Comparison of ENCODE assay signal across 8 mouse cellular contexts in the genomic region with DNA sequence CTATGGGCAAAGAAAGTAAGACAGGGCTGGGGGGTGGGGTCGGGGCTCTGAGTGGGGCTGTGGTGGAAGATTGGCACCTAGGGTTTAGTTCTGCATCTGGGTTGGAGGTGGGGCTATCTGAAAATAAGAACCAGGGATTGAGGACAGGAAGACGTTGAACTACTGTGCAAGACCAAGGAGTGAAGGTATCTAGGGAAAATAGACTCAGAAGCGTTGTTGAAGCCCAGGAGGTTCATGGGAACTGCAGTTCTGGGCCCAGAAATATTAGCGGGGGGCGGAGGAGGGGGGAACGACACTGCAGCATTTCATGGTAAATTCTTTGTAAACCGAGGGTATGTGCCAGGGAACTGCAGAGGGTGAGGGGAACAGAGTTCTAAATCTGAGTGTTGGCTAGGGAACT. TPM values are rescaled to one million over a fixed set of nuclear protein-coding genes. Genes with fewer than 3 reads are reported as not detected.
DNase-seq lines count a peak whose midpoint lies in the region; ATAC-seq and TF ChIP-seq lines count a peak whose summit lies in the region.

No protein-coding gene starts in this region.

- peak overlapping the region; percentile 33 for H3K9ac ChIP-seq in heart, embryonic 15.5 days
- H3K9ac ChIP-seq in hindbrain, embryonic 11.5 days (ENCODE audit: low read depth, low read length): no peak overlapping the region

- WGBS in heart, embryonic 15.5 days: 8% methylated on average over 7 of the region's 7 CpGs
- 3% methylated on average over 7 of the region's 7 CpGs for WGBS in bone marrow, adult 2 months
- 13% methylated on average over 7 of the region's 7 CpGs for WGBS in hindbrain, embryonic 11.5 days
- 15% methylated on average over 7 of the region's 7 CpGs for WGBS in midbrain, embryonic 10.5 days

- no peak overlapping the region for H3K27ac ChIP-seq in heart, embryonic 15.5 days
- H3K27ac ChIP-seq in bone marrow, adult 2 months (ENCODE audit: control insufficient read depth, insufficient read depth, low read depth, low read length, poor library complexity): no peak overlapping the region
- no peak overlapping the region for H3K27ac ChIP-seq in hindbrain, embryonic 11.5 days (ENCODE audit: low read depth, low read length)
- peak overlapping the region; percentile 92 for H3K27ac ChIP-seq in midbrain, embryonic 10.5 days (replicated peaks)

- peaks cover 17% of the 10 kb centered on the region for H3K4me1 ChIP-seq in heart, embryonic 15.5 days (replicated peaks)
- H3K4me1 ChIP-seq in bone marrow, adult 2 months (ENCODE audit: control insufficient read depth, insufficient read depth, low read length): peaks cover 1% of the 10 kb centered on the region
- H3K4me1 ChIP-seq in hindbrain, embryonic 11.5 days (replicated peaks; ENCODE audit: control insufficient read depth, insufficient read depth, low read length): 0 out of 2 replicates have a peak, but pooled peaks cover 5% of the 10 kb centered on the region
- H3K4me1 ChIP-seq in midbrain, embryonic 10.5 days: peaks cover 25% of the 10 kb centered on the region

- no peaks in the 10 kb centered on the region for H3K36me3 ChIP-seq in heart, embryonic 15.5 days
- no peaks in the 10 kb centered on the region for H3K36me3 ChIP-seq in hindbrain, embryonic 11.5 days (ENCODE audit: control insufficient read depth, insufficient read depth, low read length)
- no peaks in the 10 kb centered on the region for H3K36me3 ChIP-seq in midbrain, embryonic 10.5 days

- no peak for DNase-seq in heart, postnatal 10 days
- DNase-seq in hindbrain, embryonic 11.5 days (ENCODE audit: low spot score): no peak
- no peak for DNase-seq in midbrain, embryonic 10.5 days (ENCODE audit: low spot score)
- no peak for DNase-seq in ovary, adult 18-20 months (ENCODE audit: low spot score)
- no peak for DNase-seq in thymus, postnatal 36 days
- DNase-seq in testis, postnatal 10 days (ENCODE audit: low spot score): no peak

- no peaks in the 10 kb centered on the region for H3K9me3 ChIP-seq in heart, embryonic 15.5 days (replicated peaks)
- H3K9me3 ChIP-seq in hindbrain, embryonic 11.5 days (ENCODE audit: control insufficient read depth, low read length): no peaks in the 10 kb centered on the region
- H3K9me3 ChIP-seq in midbrain, embryonic 10.5 days (replicated peaks): no peaks in the 10 kb centered on the region

- intact Hi-C loops in heart, postnatal 10 days (cut with DNase I): loop anchor here (5.0 kb wide), 1 partner anchor 94 kb away; the partner anchor contains the start of genes Aspdh and Josd2

- TF ChIP-seq CTCF in bone marrow, adult 2 months (IDR thresholded peaks at IDR 0.05; ENCODE audit: control insufficient read depth, insufficient read depth, low read length): no peak

- H3K4me2 ChIP-seq in heart, embryonic 15.5 days: peak overlapping the region; percentile 89
- H3K4me2 ChIP-seq in hindbrain, embryonic 11.5 days (replicated peaks; ENCODE audit: low read depth, low read length): peak overlapping the region; percentile 72

- TF ChIP-seq POLR2A in bone marrow, adult 2 months (IDR thresholded peaks at IDR 0.05; ENCODE audit: borderline replicate concordance, control insufficient read depth, low read depth, low read length): no peak

- 0 out of 2 replicates have a peak, but pooled peaks cover 3% of the 10 kb centered on the region for H3K27me3 ChIP-seq in heart, embryonic 15.5 days
- H3K27me3 ChIP-seq in hindbrain, embryonic 11.5 days (ENCODE audit: control insufficient read depth, insufficient read depth, low read length): no peaks in the 10 kb centered on the region
- H3K27me3 ChIP-seq in midbrain, embryonic 10.5 days (ENCODE audit: low read depth, poor library complexity, severe bottlenecking): no peaks in the 10 kb centered on the region

- ATAC-seq in heart, embryonic 15.5 days (replicated peaks; ENCODE audit: insufficient number of reproducible peaks, insufficient read depth, low FRiP score, low read depth): no peak
- ATAC-seq in hindbrain, embryonic 11.5 days (ENCODE audit: low FRiP score): no peak; the same call in 1 of the 2 replicates

- peak overlapping the region; percentile 59 for H3K4me3 ChIP-seq in heart, embryonic 15.5 days
- H3K4me3 ChIP-seq in bone marrow, adult 2 months (replicated peaks; ENCODE audit: control insufficient read depth, low read depth, low read length): peak overlapping the region; percentile 59
- peak overlapping the region; percentile 55 for H3K4me3 ChIP-seq in hindbrain, embryonic 11.5 days (ENCODE audit: low read depth, low read length)
- peak overlapping the region; percentile 77 for H3K4me3 ChIP-seq in midbrain, embryonic 10.5 days

RNA-seq across cellular contexts. Expression of gene Syt3, which starts 10.4 kb away (rescaled TPM):
- polyA plus RNA-seq in heart, embryonic 15.5 days (2015; fragmentation: Nextera tagmentation; extraction: Ambion mirVana): 0.71 and 0.82 TPM in 2 replicates
- total RNA-seq in heart, postnatal 10 days (2021): 1 to 10 TPM in 1 of 2 experiments, under 1 TPM in 1; 0.74 to 1.3 TPM
- not detected in 2 replicates for polyA plus RNA-seq in bone marrow, adult 2 months (2011; ENCODE audit: insufficient read depth, insufficient read length, low replicate concordance, missing spikeins)
- polyA plus RNA-seq in hindbrain, embryonic 11.5 days (2014; fragmentation: Nextera tagmentation; extraction: Ambion mirVana): 2.4 and 3.5 TPM in 2 replicates
- 1.9 and 2.0 TPM in 2 replicates for polyA plus RNA-seq in midbrain, embryonic 10.5 days (2016; fragmentation: Nextera tagmentation; extraction: Ambion mirVana)

RNA-seq across cellular contexts. Expression of gene 1700008O03Rik, which starts 12.2 kb away (rescaled TPM):
- 0.13 and 0.47 TPM in 2 replicates for polyA plus RNA-seq in heart, embryonic 15.5 days (2015; fragmentation: Nextera tagmentation; extraction: Ambion mirVana)
- under 1 TPM in 1 of 2 experiments, not detected in 1; 0.40 TPM for total RNA-seq in heart, postnatal 10 days (2021)
- polyA plus RNA-seq in bone marrow, adult 2 months (2011; ENCODE audit: insufficient read depth, insufficient read length, low replicate concordance, missing spikeins): not detected in 2 replicates
- 1.3 and 1.4 TPM in 2 replicates for polyA plus RNA-seq in hindbrain, embryonic 11.5 days (2014; fragmentation: Nextera tagmentation; extraction: Ambion mirVana)
- 1.7 TPM in 2 replicates for polyA plus RNA-seq in midbrain, embryonic 10.5 days (2016; fragmentation: Nextera tagmentation; extraction: Ambion mirVana)

RNA-seq across cellular contexts. Expression of gene Lrrc4b, which starts 55.4 kb away (rescaled TPM):
- polyA plus RNA-seq in heart, embryonic 15.5 days (2015; fragmentation: Nextera tagmentation; extraction: Ambion mirVana): 1.8 TPM in 2 replicates
- 10 to 100 TPM; 28.3 to 39.0 TPM for total RNA-seq in heart, postnatal 10 days (2021)
- polyA plus RNA-seq in bone marrow, adult 2 months (2011; ENCODE audit: insufficient read depth, insufficient read length, low replicate concordance, missing spikeins): 0.92 TPM in 1 of 2 replicates, not detected in the other
- 9.1 and 11.4 TPM in 2 replicates for polyA plus RNA-seq in hindbrain, embryonic 11.5 days (2014; fragmentation: Nextera tagmentation; extraction: Ambion mirVana)
- polyA plus RNA-seq in midbrain, embryonic 10.5 days (2016; fragmentation: Nextera tagmentation; extraction: Ambion mirVana): 2.4 and 3.5 TPM in 2 replicates
